Mouse (Mus musculus) heart, postnatal 10 days (tissue): ENCODE measurements around the gene Tert. TPM values are rescaled to one million over a fixed set of nuclear protein-coding genes. Genes with fewer than 3 reads are reported as not detected.

ENCODE experiments used
- DNase-seq, 2 experiments: peaks; one replicate each; pipeline ENCODE4 v3.0.0; 2021
- intact Hi-C: fragments of 180-260 bp; cut with DNase I; formaldehyde crosslinking; loops from one replicate; pipeline ENCODE4 v1.15.1; 2025
- total RNA-seq, 2 experiments: library from RNA; stranded (reverse); gene quantifications; 2 replicates each; pipeline ENCODE4 v1.2.3; 2021

Tert gene
- total RNA-seq = under 1 TPM; 0.12 to 0.50 TPM

DNA sequence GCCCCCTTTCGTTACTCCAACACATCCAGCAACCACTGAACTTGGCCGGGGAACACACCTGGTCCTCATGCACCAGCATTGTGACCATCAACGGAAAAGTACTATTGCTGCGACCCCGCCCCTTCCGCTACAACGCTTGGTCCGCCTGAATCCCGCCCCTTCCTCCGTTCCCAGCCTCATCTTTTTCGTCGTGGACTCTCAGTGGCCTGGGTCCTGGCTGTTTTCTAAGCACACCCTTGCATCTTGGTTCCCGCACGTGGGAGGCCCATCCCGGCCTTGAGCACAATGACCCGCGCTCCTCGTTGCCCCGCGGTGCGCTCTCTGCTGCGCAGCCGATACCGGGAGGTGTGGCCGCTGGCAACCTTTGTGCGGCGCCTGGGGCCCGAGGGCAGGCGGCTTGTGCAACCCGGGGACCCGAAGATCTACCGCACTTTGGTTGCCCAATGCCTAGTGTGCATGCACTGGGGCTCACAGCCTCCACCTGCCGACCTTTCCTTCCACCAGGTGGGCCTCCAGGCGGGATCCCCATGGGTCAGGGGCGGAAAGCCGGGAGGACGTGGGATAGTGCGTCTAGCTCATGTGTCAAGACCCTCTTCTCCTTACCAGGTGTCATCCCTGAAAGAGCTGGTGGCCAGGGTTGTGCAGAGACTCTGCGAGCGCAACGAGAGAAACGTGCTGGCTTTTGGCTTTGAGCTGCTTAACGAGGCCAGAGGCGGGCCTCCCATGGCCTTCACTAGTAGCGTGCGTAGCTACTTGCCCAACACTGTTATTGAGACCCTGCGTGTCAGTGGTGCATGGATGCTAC, at the start of gene Tert:
Gene Tert, plus strand, starts transcription at position 167 of the 805 bp plus-strand sequence.
- intact Hi-C loops = loop anchor here (2.0 kb wide), 1 partner anchor 114 kb away; no protein-coding TSS in a partner anchor
- peak; percentile 30 to 49 for DNase-seq

DNA sequence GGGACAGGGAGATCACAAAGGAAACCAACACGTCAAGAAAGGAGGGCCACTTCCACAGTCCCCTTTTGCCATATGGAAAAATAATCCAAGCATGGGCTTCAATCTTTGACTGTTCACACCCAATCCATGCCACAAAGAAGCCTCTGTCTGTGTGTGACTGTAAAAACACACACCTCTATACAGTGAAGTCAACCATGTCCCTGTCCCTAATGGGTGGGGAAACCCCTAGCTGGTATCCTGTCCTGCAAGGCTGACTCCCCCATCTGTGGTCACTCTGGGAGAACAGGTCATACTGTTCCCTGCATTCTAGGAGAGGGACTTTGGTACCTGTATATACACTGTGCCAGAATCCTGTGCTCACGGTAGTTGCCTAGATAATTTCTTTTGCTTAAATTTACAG, 49.4 kb upstream of the Tert start:
- no peak for DNase-seq
- intact Hi-C loops = no loop called here

DNA sequence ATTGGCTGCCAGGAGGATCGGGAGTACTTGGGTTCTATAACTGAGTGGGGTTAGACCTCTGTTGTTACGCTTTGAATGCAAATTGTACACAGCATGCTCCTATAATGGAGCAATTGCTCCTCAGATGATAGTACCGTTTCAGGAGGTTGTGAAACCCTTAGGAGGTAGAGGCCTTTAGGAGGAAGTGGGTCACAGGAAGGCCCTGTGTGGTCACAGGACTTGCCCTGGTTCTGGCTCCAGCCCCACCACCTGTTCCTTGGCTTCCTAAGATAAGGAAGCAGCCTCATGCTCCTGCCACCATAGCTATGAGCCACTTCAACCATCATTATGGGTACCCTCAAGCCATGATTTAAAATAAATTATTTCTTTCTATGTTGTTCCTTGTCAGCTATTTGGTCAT, 35.2 kb upstream of the Tert start:
- intact Hi-C loops = no loop called here
- no peak for DNase-seq

DNA sequence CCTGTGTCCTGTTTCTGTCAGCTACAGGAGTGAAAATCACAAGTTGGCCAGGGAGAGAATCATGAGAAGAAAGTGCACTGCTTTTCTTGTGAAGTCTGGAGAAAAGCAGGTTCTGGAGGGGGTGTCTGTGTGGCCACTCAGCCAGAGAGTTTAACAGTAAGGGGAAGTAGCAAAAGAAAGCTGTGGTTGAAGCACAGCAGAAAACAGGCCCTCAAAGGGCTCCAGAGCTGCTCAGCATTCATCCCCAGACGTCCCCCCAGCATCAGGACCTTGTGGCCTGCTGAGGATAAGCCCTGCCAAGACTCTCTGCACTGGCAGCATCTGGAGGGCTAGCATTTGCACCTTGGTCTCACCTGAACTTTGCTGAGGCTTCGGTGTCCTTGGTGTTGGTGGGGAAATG, 34.2 kb upstream of the Tert start:
- intact Hi-C loops = no loop called here
- DNase-seq = no peak

DNA sequence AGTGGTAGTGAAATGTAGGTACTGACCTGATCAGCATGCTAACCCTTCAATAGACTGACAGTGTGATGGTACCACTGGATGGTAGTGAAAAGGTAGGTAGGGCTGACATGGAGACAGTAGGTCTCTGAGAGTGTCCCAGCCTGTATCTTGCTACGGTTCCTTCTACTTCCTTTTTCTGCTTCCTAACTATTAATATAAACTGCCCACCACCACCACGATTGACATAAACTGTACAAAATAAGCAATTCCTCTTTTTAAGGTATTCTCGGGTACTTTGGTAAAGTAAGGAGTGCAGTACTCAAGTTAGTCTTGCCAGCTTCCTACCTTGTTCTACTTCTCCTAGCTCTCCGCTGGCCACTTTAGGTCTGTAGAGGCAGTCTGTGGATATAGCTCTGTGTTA, 30.4 kb upstream of the Tert start:
- no peak for DNase-seq
- intact Hi-C loops = no loop called here

DNA sequence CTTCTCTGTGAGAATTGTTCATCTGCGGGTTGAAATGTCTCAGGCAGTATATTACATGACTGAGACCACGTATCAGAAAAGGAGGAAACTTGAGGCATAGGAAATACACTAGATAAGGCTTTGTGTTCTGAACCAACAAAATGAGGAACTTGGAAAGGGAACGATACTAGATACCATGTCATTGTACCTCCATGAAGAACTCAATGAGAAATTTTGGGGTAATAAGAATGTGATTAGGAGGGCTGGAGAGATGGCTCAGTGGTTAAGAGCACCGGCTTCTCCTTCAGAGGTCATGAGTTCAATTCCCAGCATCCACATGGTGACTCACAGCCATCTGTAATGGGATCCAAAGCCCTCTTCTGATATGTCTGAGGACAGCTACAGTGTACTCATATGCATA, 26.5 kb upstream of the Tert start:
- intact Hi-C loops = loop anchor here (5.0 kb wide), 1 partner anchor 268 kb away; no protein-coding TSS in a partner anchor

DNA sequence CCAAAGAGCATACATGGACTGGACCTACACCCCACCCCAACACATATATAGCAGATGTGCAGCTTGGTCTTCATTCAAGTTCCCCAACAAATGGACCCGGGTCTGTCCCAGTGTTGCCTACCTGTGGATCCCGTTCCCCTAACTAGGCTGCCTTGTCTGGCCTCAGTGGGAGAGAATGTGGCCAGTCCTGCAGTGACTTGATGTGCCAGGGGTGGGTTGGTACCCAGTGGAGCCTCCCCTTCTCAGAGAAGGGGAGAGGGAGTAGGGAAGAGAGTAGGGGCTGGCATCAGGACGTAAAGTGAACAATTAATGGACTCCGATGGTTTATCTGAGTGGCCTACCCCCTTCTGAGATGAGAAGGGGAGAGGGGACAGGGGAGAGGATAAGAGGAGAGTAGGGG, 23.7 kb upstream of the Tert start:
- DNase-seq = peak in 1 of 2 experiments; percentile 9
- intact Hi-C loops = loop anchor here (5.0 kb wide), 1 partner anchor 271 kb away; no protein-coding TSS in a partner anchor

More for the DNA sequence above, 26.5 kb upstream of the Tert start:
- DNase-seq = no peak

DNA sequence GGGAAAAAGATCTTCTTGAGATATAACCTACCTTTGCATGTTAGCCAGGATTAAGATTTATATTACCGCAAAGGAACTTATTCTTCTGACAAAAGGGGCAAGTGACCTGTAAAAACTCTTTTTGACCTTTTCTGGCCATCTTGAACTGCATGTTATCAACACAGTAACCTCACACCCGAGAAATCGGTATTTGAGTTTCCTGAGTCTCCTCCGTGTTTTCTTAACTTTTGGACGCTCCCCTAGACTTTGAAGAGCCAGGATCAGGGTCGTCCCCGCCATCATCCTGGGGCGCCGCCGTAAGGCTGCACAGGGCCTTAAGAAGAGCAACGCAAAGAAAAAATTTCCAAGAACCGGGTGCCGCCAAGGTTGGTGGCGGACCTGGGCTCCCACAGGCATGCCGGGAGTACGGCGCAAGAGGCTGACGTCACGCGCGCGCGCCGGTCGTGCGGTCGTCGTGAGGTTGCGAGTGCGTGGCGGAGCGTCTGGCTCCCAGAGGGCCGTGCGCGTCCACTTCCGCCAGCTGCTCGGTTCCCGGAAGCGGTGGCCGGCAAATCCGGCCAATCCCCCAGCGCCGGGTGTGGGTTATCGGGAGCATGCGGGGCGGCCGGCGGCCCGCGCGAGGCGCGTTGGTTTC, 23.1 kb upstream of the Tert start, which contains the start of gene Clptm1l:
Gene Clptm1l, plus strand, starts transcription at position 485 of the 634 bp plus-strand sequence.
- intact Hi-C loops = loop anchor here (5.0 kb wide), 1 partner anchor 271 kb away; no protein-coding TSS in a partner anchor
- DNase-seq = peak; percentile 97 to 98

DNA sequence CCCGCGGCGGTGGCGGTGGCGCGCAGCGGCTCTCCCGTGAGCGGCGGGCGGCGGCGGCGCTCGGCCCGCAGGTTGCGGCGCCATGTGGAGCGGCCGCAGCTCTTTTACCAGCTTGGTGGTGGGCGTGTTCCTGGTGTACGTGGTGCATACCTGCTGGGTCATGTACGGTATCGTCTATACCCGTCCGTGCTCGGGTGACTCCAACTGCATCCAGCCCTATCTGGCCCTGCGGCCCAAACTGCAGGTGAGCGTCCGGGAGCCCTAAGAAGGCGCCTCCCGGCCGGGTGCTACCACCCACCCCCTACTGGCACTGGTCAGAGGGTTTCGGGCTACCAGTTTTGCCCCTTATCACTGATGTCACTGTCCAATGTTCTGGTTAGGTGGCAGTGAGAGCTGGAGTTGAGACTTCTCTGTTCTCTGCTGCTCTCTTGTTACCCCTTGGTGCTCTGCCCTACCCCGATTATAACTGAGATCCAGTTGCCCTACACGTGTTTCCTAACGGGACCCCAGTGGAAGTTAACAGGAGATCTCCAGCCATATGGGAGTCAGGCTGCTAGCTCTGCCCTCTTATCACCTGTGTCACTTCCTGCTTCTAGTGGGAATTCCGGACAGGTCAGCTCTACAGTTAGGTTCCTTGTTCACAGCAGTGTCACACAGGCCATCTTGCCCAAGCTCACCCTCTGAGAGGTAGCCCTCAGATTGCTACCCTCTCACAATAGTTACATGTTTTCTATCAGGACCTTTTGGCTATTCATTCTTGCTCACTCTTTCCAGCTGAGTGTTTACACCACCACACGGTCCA, 22.4 kb upstream of the Tert start:
- no peak for DNase-seq
- intact Hi-C loops = loop anchor here (5.0 kb wide), 1 partner anchor 272 kb away; no protein-coding TSS in a partner anchor

DNA sequence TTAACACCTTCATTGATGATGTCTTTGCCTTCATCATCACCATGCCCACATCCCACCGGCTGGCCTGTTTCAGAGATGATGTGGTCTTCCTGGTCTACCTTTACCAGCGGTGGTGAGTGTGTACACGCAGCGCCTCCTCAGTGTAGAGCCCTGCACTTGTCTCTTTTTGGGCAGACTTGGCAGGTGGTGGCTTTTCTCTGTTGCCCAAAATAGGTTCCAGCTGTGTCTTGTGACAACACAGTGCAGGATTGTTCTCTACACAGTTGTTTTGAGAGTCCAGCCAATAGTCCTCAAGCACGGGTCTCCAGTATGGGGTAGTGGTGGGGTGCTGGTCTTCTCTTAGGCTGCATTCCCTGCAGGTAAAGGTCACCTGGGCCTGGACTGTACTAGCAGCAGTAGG, 8.3 kb upstream of the Tert start:
- intact Hi-C loops = loop anchor here (5.0 kb wide), 1 partner anchor 191 kb away; no protein-coding TSS in a partner anchor
- peak; percentile 22 to 43 for DNase-seq

DNA sequence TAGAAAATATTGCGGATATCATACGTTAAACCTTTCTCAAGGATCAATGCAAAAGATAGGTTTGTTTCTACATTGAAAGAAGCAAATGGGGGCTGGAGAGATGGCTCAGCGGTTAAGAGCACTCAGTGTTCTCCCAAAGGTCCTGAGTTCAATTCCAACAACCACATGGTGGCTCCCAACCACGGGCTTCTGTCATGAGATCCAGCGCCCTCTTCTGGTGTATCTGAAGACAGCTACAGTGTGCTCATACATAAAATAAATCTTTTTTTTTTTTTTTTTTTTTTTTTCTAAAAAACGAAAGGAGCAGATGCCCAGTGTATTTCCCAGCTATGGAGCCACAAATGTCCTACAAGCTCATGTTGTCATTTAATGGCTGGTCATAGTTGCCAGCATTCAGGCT, 6.1 kb upstream of the Tert start:
- intact Hi-C loops = no loop called here

DNA sequence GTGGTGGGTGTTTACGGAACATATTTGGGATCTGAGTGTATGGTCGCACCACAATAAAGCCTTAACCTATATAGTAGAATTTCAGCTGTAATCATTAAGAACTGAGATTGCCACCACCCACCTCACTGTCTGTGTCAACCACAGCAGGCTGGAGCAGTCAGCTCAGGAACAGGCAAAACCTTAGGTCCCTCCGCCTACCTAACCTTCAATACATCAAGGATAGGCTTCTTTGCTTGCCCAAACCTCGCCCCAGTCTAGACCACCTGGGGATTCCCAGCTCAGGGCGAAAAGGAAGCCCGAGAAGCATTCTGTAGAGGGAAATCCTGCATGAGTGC, 334 bp upstream of the Tert start:
- DNase-seq = no peak
- intact Hi-C loops = loop anchor here (2.0 kb wide), 1 partner anchor 114 kb away; no protein-coding TSS in a partner anchor

More for the DNA sequence above, 6.1 kb upstream of the Tert start:
- DNase-seq = no peak

DNA sequence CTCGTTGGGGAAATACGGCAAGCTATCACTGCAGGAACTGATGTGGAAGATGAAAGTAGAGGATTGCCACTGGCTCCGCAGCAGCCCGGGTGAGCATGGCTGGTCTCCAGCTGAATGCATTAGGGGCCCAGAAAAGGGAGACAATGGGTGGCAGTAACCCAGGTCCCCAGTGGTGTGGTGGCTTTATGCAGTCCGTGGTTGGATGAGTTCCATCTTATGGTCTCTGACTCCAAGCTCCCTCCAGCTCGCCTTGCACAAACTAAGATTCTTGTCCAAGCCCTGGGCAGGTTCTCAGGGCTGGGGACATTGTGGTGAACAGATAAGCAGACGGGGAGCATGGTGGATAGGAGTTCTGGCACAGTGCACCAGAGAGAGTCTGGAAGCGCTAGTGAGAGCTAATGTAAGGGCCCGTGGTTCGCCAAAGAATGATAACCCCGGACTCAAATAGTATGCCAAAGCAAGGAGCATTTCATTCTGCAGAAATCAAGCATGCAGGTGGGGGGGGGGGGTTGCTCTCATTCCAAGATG, 1.9 kb downstream of the Tert start:
- DNase-seq = no peak
- intact Hi-C loops = no loop called here

DNA sequence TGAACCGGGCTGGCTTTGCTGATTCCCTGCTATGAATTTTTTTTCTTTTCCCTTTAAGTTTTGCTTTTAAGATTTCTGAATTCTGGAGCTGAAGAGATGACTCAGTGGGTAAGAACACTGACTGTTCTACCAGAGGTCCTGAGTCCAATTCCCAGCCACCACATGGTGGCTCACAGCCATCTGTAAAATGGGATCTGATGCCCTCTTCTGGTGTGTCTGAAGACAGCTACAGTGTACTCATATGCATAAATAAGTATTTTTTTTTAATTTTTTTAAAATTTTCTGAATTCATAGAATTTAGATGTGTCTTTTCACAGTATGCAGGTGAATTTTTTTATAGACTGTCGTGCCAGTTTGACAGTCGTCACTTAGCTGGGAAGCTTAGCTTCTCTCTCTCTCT, 5.1 kb downstream of the Tert start:
- intact Hi-C loops = no loop called here
- no peak for DNase-seq

DNA sequence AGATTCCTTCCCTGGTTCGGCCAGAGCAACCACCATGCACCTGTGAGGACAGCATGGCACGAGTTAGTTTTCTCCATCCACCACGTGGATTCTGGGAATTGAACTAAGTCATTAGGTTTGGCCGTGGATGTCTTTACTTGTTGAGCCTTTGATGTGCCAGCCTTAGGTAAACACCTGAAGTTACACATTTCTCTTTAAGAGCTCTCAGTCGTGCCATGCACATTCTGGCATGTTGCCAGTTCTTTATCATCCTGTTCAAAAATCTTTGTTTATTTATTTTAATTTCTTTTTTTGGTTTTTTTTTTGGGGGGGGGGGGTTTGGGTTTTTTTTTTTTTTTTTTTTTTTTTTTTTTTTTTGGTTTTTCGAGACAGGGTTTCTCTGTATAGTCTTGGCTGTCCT, 11.1 kb downstream of the Tert start:
- intact Hi-C loops = no loop called here
- DNase-seq = no peak

DNA sequence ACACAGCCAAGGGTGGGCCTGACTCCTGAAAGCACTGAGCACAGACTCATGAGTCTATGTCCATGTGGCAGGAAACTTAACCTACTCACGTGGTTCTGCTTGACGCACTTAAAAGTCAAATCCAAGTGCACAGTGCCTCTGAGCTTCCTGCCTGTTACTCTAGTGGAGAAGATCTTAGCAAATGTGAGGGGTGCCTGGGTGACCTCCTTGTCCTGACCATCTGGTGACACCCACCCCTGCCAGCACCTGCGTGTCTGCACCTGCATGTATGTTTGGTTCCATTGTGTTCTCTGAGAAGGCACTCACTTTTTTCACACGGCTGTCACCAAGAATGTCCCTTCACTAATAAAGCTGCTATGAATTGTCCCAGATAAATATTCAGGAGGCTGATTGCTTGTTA, 14.6 kb downstream of the Tert start:
- DNase-seq = no peak
- intact Hi-C loops = no loop called here

DNA sequence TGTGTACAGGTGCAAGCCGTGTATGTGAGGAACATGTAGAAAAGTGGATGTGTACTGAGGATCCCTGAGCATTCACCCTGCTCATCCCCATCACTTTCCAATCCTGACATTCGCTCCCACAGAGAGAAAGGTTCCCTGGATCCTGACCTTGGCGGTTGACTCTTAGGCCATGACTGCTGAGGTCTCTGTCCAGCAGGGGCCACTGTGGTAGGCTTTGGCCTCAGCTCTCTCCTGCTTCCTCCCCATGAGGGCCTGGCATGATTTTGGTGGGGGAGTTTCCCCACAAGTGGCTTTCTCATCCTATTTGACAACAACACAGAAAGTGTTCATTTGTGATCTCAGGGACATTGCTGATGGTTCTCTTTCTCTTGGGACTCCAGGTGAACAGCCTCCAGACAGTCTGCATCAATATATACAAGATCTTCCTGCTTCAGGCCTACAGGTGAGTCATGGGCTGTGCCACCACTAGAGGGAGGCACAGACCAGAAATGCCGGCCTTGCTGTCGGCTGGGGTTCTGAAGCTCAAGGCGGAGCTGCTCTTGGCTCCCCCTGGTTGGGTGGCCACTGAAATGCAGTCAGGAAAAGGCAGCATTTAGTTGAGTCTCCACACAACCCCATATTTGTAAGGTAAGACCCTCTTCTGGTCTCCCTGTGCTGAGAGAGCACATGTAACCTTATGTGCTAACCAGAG, 19.8 kb downstream of the Tert start:
- intact Hi-C loops = loop anchor here (1.0 to 5.0 kb wide), 3 partner anchors 46 to 261 kb away; no protein-coding TSS in a partner anchor
- DNase-seq = peak; percentile 62 to 65

DNA sequence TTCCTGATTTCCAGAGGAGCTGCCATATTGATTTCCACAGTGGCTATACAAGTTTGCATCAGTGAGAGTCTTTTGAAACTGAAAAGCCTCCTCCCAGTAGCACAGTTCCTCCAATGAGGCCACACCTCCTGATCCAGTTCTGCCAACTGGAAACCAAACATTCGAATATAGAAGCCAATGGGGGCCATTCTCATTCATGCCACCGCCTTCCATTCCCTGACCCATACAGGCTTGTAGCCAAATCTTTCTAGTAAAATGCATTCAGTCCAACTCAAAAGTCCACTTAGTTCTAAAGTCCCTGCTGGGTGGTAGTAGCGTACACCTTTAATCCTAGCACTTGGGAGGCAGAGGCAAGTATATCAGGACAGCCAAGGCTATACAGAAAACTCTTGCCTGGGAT, 26.6 kb downstream of the Tert start:
- intact Hi-C loops = no loop called here
- no peak for DNase-seq

DNA sequence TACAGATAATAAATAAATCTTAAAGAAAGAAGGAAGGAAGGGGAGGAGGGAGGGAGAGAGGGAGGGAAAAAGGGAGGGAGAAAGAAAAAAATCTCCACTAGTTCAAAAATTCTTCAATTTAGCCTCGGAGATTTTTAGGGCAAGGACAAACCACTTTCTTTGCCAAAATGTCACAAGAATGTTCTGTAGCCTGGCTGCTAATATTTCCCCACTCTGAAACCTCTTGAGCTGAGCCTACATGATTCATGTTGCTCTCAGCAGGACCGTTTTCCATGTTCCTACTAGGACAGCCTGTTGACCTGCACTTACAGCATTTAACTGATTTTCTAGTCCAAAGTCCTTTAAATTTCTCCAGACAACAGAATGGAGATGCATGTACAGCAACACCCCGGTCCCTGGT, 28.3 kb downstream of the Tert start:
- intact Hi-C loops = no loop called here

DNA sequence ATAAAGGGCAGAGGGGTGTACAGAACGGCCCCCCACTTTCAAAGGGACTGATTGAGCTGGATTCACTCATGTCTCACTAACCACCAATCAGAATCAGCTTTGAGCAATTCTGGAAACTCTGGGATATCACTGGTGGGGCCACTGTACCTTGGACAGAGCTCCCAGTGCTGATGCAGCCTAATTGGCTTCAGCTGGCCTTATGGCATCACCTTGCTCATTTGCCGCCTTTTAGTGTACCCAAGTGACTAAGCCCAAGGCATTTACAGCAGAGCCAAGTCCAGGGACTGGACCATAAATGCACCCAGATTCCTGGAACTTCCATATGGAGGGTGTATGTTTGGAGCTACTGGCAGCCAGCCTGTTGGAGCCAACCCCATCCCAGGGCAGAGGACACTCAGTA, 32.2 kb downstream of the Tert start:
- intact Hi-C loops = no loop called here
- no peak for DNase-seq

More for the DNA sequence above, 28.3 kb downstream of the Tert start:
- DNase-seq = no peak
